Mouse (Mus musculus) heart, adult 18-20 months (tissue): ENCODE data around the gene Wnk4. TPM values are rescaled to one million over a fixed set of nuclear protein-coding genes. Genes with fewer than 3 reads are reported as not detected.

Experiments used
- DNase-seq, 2 experiments: peaks; one replicate each; pipeline ENCODE4 v3.0.0; 2021 to 2022; ENCODE audit warnings: mixed read lengths in 1 of 2
- total RNA-seq, 2 experiments: library from RNA; stranded (reverse); gene quantifications; 2 replicates each; pipeline ENCODE4 v1.2.3; 2021

The Wnk4 gene
- total RNA-seq, 2 experiments from 2014 or later, result 9.4 to 12.9 TPM

- peak; percentile 70 to 88 for DNase-seq
Observed at GRCm38 (mm10) chr11:101245071-101245470, 15.3 kb upstream of the Wnk4 start.

- peak; percentile 82 to 86 for DNase-seq
Observed at GRCm38 (mm10) chr11:101245855-101246701, 14.3 kb upstream of the Wnk4 start, which contains the start of gene Ramp2. Gene Ramp2 (plus strand): TSS chr11:101246028.

GRCm38 (mm10) chr11:101246702-101247012 is 13.7 kb upstream of the Wnk4 start:
- peak in 1 of 2 experiments; percentile 40 for DNase-seq

- DNase-seq, result peak in 1 of 2 experiments; percentile 38
Observed at GRCm38 (mm10) chr11:101247521-101248030, 12.8 kb upstream of the Wnk4 start.

GRCm38 (mm10) chr11:101248258-101248994 is 11.9 kb upstream of the Wnk4 start:
- DNase-seq, result peak; percentile 85 to 89

- no peak for DNase-seq
Observed at GRCm38 (mm10) chr11:101251031-101251430, 9.3 kb upstream of the Wnk4 start.

GRCm38 (mm10) chr11:101252941-101253340 is 7.4 kb upstream of the Wnk4 start:
- peak; percentile 49 to 56 for DNase-seq

GRCm38 (mm10) chr11:101253613-101254389 is 6.6 kb upstream of the Wnk4 start, which contains the start of gene Vps25:
Gene Vps25 (plus strand): TSS chr11:101253707.
- DNase-seq, result peak; percentile 89 to 95

- peak; percentile 74 to 80 for DNase-seq
Observed at GRCm38 (mm10) chr11:101255826-101256775, 4.3 kb upstream of the Wnk4 start.

GRCm38 (mm10) chr11:101259261-101259712 is 1.1 kb upstream of the Wnk4 start:
- DNase-seq, result peak; percentile 53 to 54

GRCm38 (mm10) chr11:101260826-101261380 is 536 bp downstream of the Wnk4 start:
- peak in 1 of 2 experiments; percentile 54 for DNase-seq

GRCm38 (mm10) chr11:101262272-101262967 is 2.1 kb downstream of the Wnk4 start:
- DNase-seq, result no peak

- DNase-seq, result no peak
Observed at GRCm38 (mm10) chr11:101263138-101263988, 3.0 kb downstream of the Wnk4 start.

GRCm38 (mm10) chr11:101263989-101264280 is 3.6 kb downstream of the Wnk4 start:
- DNase-seq, result no peak

- DNase-seq, result no peak
Observed at GRCm38 (mm10) chr11:101264954-101265471, 4.6 kb downstream of the Wnk4 start.

- DNase-seq, result no peak
Observed at GRCm38 (mm10) chr11:101265906-101266305, 5.5 kb downstream of the Wnk4 start.

- no peak for DNase-seq
Observed at GRCm38 (mm10) chr11:101269577-101270116, 9.3 kb downstream of the Wnk4 start.

- no peak for DNase-seq
Observed at GRCm38 (mm10) chr11:101272446-101272845, 12.1 kb downstream of the Wnk4 start.

GRCm38 (mm10) chr11:101275309-101275708 is 14.9 kb downstream of the Wnk4 start:
- no peak for DNase-seq
